Mouse (Mus musculus) testis, postnatal 14 days (tissue): ENCODE measurements around the gene Kif1a.

Source experiments
- DNase-seq: peaks from one replicate; pipeline ENCODE4 v3.0.0; 2021; ENCODE audit warnings: low spot score

Gene Kif1a

GRCm38 (mm10) chr1:93101571-93102061 is at the start of gene Kif1a:
Gene Kif1a, minus strand, starts transcription at chr1:93101951.
- DNase-seq, result no peak

DNA sequence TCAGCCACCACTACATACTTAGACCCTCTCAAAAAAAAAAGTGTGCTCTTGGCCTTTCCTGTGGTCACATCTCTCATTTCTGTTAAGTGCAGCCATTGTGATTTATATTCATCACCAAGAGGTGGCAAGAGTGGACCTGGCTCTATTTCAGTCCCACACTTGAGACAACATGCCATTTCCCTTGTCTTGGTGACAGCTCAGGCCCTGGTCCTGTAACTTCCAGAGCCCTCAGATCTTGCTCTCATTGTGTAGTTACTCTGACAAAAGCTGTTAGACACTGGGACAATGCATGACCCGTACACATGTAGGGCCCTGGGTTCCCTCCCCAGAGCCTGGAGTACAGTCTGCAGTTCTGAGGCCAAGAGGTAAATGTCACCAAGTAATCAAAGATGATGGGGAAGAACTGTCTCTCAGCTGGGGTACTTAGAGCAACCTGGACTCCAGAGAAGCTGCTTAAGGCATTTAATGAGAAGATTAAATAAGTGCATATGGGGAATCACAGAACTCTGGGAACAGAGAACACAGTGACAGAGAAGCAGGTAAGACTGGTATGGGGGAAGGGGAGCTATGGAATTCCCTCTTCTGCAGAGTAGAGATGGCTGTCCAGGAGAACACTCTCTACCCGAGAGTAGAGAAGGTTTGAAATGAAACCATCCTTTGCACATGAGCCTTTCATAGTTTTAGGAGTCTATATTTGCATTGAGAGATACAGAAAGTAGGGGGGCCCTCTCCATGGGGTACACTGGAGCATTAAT is 49.3 kb upstream of the Kif1a start:
- DNase-seq, result no peak

DNA sequence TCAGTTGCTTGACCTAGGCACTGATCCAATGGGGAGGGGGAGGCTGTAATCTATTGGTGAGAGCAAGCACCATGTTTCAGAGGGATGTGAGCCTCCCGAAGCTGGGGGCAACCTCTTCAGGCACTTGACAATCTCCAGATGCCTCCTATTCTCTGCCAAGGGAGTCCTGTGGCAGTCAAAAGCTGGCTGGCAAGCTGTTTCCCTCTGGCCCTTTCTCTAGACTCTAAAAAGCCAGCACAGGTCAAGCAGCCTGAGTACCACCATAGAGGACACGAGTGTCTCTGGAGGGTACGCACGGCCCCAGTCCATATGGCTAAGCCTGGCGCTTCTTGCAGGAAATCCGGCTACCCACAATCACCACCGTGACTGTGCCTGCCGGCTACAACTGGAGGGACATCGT is 42.4 kb upstream of the Kif1a start:
- no peak for DNase-seq

GRCm38 (mm10) chr1:93142871-93143270 is 41.1 kb upstream of the Kif1a start:
- DNase-seq, result no peak

- DNase-seq, result no peak
Measured at GRCm38 (mm10) chr1:93139713-93140112, 38.0 kb upstream of the Kif1a start.

GRCm38 (mm10) chr1:93138534-93138933 is 36.8 kb upstream of the Kif1a start:
- DNase-seq, result no peak

DNA sequence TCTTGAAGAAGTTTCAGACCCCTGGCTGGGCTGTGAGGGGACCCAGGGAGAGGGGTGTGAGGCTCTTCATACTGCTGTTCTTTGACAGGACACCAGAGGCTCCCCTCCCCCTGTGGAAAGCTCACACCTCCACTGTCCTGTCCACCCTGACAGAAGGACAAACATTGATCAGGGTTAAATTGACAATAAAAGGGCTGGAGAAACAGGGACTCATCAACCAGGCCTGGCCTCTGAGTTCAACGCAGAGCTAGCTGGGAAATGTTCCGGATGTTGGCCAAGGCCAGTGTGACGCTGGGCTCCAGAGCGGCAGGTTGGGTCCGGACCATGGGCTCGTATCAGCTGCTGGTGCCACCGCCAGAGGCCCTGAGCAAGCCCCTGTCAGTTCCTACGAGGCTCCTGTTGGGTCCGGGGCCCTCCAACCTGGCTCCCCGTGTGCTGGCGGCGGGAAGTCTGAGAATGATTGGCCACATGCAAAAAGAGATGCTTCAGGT is 33.3 kb upstream of the Kif1a start, which contains the start of gene Agxt:
Gene Agxt, plus strand, starts transcription at position 205 of the 491 bp plus-strand sequence.
- DNase-seq, result no peak

DNA sequence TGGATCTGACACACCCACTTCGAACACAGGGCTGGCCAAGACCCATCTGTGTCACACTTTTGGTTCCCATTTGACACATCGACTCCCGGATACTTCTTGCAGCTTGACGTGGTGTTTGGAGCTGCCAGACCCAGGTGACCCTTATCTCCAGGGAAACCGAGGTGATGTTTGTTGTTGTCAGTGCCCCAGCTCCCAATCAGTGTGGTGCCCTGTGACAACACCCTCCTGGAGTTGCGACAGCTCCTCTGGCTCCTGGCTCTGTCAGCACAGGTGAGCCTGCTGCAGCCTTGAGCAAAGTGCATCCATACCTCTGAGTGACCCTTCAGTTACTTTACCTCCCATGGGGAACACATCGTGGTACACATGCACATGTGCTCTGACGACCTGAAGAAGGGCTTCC is 30.9 kb upstream of the Kif1a start:
- no peak for DNase-seq

DNA sequence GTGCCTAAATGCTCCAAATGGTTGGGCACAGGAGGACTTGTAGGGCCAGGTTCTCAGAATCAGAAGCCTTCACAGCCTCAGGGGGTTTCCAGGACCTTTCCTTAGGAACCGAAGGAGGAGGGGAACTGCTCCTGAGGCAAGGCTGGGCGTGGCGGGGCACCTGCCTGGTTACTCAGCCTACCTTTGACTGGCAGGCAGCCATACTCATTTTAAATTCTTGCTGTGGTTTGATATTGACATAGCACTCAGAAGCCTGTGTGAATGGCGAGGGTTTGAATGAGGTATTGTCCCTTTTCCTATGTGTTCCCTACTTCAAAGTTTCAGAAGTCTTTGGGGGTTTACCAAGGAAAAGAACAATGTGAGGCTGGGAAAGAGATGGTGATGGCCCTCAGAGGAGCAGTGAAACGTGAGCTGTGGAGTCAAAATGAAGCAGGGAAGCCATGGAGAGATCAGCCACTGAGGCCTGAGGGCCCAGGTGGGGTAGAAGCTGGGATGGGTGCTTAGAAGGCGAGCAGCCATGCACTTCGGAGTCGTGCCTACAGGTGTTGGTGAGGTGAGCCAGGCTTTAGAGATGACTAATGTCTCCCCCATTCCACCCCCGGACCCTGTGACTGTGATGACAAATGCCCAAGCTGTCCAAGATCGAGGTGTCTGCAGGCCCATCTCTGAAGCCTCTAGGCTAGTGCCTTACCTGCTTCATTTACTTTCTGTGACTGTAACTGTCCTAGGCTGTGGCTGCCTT is 28.7 kb upstream of the Kif1a start:
- DNase-seq, result no peak

DNA sequence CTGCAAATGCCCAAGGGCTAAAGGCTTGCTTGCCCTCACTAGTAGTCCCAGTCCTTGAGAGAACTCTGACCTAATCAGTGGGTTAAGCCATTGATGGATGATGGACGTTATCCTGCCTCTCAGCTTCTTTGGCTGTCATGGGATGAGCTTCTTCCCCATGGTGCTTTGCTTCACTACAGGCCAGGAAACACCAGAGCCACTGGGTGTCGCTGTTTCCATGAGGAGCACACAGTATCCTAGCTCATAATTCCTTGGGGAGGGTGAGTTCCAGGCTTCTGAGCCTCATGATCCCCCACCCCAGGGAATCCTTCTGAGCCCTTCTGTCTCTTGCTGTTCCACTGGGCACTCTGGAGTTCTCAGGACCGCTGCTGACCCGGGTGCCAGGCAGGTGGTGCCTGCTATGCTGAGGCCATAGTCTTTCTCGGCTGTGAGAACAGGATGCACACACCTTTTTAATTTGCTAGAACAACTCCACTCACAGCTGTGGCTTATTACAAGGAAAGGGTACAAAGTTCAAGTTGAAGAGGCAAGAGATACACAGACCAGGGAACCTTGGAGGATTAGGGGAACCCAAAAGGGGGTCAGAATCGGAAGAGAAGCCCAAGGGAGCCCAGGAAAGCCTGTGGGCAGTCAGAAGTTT is 27.1 kb upstream of the Kif1a start:
- DNase-seq, result no peak

DNA sequence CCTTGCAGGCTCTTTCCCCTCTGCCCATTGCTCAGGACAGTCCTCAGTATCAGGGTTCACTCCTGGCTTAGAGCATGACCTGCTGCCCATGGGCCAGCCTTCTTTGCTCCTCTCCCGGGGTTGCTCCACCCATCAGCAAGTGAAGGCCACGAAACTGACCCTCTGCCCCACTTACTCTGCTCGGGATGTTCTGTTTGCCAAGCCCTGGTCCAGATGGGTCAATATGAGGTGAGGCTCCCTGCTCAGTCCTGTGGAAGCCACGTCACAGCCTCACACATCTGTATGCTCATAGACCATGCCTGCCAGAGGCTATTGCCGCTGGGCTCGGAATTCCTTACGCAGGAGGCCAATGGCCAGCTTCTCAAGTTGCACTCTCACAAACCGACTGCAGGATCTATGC is 26.5 kb upstream of the Kif1a start:
- no peak for DNase-seq

- no peak for DNase-seq
Measured at GRCm38 (mm10) chr1:93125256-93125655, 23.5 kb upstream of the Kif1a start.

GRCm38 (mm10) chr1:93124066-93124465 is 22.3 kb upstream of the Kif1a start:
- DNase-seq, result no peak

DNA sequence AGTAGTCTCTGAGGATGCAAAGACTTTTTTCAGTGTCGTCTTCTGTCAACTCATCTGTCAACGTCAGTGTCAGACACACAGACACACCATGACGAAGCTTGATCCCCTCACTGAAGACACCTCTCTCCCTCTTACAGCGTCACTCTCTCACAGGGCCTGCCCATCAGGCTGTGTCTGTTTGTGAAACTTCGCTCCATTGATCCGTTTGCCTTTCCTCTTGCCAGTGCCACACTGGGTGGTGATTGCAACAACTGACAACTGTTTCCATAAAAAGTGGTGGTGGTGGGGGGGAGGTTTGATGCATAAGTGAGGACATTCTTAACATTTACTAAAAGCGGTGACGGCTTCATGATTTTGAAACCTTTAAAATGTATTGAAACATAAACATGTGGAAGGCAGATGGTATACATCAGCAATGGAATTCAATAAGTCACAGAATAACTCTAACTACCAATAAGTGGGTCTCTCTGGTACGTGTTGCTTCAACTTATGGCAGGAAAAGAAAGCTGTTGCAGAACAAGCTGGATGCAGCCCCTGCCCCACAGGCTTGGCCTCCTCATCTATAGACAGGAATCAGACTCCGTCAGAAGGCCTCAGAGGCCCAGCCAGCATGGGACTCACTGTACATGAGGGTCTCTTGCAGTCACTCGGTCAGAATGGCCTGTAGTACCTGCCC is 21.6 kb upstream of the Kif1a start:
- no peak for DNase-seq

- DNase-seq, result no peak
Measured at GRCm38 (mm10) chr1:93118816-93119215, 17.1 kb upstream of the Kif1a start.

GRCm38 (mm10) chr1:93115471-93115870 is 13.7 kb upstream of the Kif1a start:
- no peak for DNase-seq

- peak; percentile 85 for DNase-seq
Measured at GRCm38 (mm10) chr1:93114713-93115463, 13.1 kb upstream of the Kif1a start.

- DNase-seq, result no peak
Measured at GRCm38 (mm10) chr1:93102700-93103099, 949 bp upstream of the Kif1a start.

DNA sequence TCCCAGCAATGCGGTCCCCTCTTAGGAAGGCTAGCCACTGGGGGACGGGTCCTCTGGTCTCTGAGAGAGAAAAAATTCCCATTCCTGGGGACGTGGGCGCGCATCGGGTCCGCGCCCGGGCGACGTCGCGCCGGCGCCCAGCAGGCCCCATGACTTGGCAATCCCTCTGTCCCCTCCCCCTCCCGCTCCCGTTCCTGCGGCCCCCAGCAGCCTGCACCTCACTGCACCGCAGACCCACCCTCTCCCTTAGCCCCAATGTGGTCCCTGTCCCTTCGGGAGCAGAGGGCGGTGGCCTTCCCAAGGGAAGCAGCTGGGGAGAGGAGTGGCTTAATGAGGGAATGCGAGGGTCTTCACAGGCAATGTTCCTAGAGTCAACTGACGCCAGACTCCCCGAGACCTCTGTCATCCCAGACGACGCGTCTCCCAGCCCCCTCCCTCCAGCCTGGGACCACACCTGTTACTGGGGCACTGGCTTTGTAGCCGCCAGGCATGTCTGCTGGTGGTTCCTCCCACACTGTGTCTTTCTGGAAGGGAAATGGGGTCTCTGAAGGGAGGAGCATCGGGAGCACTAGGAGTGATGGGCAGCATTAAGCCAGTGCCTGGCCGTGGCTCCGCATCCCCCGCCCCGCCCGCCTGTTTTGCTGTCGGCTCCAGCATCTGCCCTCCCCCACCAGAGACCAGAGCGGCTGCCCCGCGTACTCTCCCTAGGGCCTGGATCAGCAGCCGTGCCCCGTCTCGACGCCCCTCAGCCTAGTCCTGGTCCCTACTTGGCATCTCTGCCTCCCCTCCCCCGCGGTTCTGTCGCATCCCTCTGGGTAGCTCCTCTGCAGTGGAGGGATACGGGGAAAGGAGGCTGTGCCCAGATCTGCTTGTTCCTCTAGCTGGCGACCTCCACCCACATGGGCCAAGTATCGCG is 917 bp downstream of the Kif1a start:
- no peak for DNase-seq

- DNase-seq, result no peak
Measured at GRCm38 (mm10) chr1:93100243-93100575, 1.5 kb downstream of the Kif1a start.
